Mouse (Mus musculus): ENCODE data around the gene Gabra6. TPM values are rescaled to one million over a fixed set of nuclear protein-coding genes. Genes with fewer than 3 reads are reported as not detected.

The Gabra6 gene
- polyA plus RNA-seq, 1 experiment from 2014 or later: not detected

Other genes with a start within 250 kb of the Gabra6 start
- 0.68 and 1.3 TPM in 2 replicates for gene Gabra1, start 138.1 kb downstream of the Gabra6 start, polyA plus RNA-seq (2016; fragmentation: Nextera tagmentation; extraction: Ambion mirVana)
- 5.9 and 6.2 TPM in 2 replicates for gene Gabrb2, start 98.7 kb upstream of the Gabra6 start, polyA plus RNA-seq (2016; fragmentation: Nextera tagmentation; extraction: Ambion mirVana)

Measured in neural tube, embryonic 12.5 days (tissue).